Mouse (Mus musculus) kidney, adult 2 months (tissue): ENCODE data around the gene Cnpy1. TPM values are rescaled to one million over a fixed set of nuclear protein-coding genes. Genes with fewer than 3 reads are reported as not detected.

ENCODE experiments used
- DNase-seq: peaks from one replicate; pipeline ENCODE4 v3.0.0; 2021
- H3K27ac ChIP-seq: fragments of 200-500 bp; 2 replicates; pipeline ENCODE4 v1.5.1; 2012; ENCODE audit warnings: low read depth, low read length, control low read depth, inconsistent platforms; ENCODE audit not compliant: insufficient read depth
- H3K27me3 ChIP-seq: fragments of 200-500 bp; replicated peaks from 2 replicates; pipeline ENCODE4 v1.6.1; 2012; ENCODE audit warnings: mild to moderate bottlenecking, moderate library complexity, low read length, inconsistent platforms; ENCODE audit not compliant: control insufficient read depth, insufficient read depth
- H3K36me3 ChIP-seq: fragments of 200-500 bp; 2 replicates; pipeline ENCODE4 v1.6.1; 2012; ENCODE audit warnings: mild to moderate bottlenecking, moderate library complexity, low read length, inconsistent platforms; ENCODE audit not compliant: control insufficient read depth, insufficient read depth
- H3K4me1 ChIP-seq: fragments of 200-500 bp; 2 replicates; pipeline ENCODE4 v1.6.1; 2011; ENCODE audit warnings: low read length; ENCODE audit not compliant: control insufficient read depth, insufficient read depth
- H3K4me3 ChIP-seq: fragments of 200-500 bp; 2 replicates; pipeline ENCODE4 v1.5.1; 2011; ENCODE audit warnings: mild to moderate bottlenecking, low read depth, low read length, control low read depth; ENCODE audit not compliant: insufficient read depth
- CTCF ChIP-seq: fragments of 200-500 bp; conservative IDR thresholded peaks from 2 replicates; pipeline ENCODE4 v1.5.1; 2011; ENCODE audit warnings: low read depth, mild to moderate bottlenecking, control low read depth, low read length, moderate library complexity, mixed read lengths; ENCODE audit not compliant: insufficient read depth, insufficient read length
- POLR2A ChIP-seq: fragments of 200-500 bp; IDR thresholded peaks from one replicate; pipeline ENCODE4 v1.6.1; 2011; ENCODE audit warnings: low read depth, low read length, control low read depth
- WGBS: fragments of 180-500 bp; shearing (Covaris S2); methylation state at CpG from one replicate; pipeline ENCODE4 v1.1.7; 2018; 5-methylcytosine and 5-hydroxymethylcytosine counted together
- polyA plus RNA-seq: library from polyadenylated mRNA; depleted of rRNA; stranded (reverse); fragments of >200 nt; gene quantifications from 2 replicates; pipeline ENCODE4 v1.2.3, GENCODE M21; 2012; rRNA removed

Gene Cnpy1
- polyA plus RNA-seq, 1 experiment = 0.11 TPM

DNA sequence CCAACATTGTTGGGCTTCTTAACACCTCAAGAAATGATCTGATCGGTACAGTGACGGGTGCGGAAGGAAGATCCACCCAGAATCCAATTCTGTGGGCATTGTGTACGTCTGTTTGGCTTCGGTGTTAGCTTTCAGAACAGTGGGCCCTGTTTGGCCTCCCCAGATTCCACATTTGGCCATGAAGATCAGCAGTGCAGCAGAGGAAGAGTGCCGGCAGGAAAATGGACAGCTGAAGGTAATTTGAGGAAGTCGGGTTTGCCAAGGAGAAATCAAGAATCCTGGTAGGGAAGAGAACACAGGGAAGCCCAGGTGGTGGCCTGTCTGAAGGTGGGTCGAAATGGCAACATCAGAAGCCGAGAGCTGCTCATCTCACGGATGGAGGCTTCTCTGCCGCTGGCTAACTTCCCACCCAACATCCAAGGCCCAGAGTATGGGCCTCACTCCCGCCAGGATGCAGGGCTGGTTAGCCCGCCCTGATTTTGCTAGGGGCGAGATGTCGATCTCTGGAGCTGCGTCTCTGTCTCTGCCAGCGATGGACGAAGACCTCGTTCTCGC lies 84.1 kb downstream of the Cnpy1 start:
- TF ChIP-seq POLR2A = no peak
- TF ChIP-seq CTCF = no peak
- no peak for DNase-seq
- WGBS = 12% methylated on average over 20 of the region's 20 CpGs
- H3K4me1 ChIP-seq = no peaks in the 10 kb centered on the region
- peaks cover 14% of the 10 kb centered on the region for H3K27me3 ChIP-seq
- H3K27ac ChIP-seq = no peak overlapping the region
- H3K4me3 ChIP-seq = no peak overlapping the region
- H3K36me3 ChIP-seq = no peaks in the 10 kb centered on the region

- H3K4me3 ChIP-seq = no peak overlapping the region
- H3K36me3 ChIP-seq = no peaks in the 10 kb centered on the region
- peaks cover 8% of the 10 kb centered on the region for H3K27me3 ChIP-seq
- H3K27ac ChIP-seq = no peak overlapping the region
- 24% methylated on average over 8 of the region's 8 CpGs for WGBS
- TF ChIP-seq CTCF (no peak), POLR2A (no peak)
- H3K4me1 ChIP-seq = no peaks in the 10 kb centered on the region
- DNase-seq = no peak
Observed at GRCm38 (mm10) chr5:28159891-28160470, 85.6 kb downstream of the Cnpy1 start.

DNA sequence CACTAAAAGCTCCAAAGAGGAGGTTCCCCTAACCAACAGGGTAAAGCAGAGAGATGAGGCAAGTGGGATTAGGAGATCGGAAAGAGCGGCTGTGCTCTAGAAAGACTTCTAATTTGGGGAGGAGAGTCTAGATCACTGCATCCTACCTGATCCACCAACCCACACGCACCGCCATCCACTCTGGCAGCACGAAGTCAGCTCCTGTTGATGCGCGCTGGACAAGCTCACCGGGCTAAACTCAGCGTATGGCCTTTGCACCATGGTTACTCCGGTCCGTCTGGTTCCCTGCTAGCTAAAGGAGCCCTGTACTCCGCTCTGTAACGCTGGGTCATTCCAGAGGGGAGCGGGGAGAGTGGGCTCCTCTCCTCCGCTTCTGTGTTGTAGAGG lies 86.5 kb downstream of the Cnpy1 start:
- TF ChIP-seq CTCF (no peak), POLR2A (no peak)
- no peaks in the 10 kb centered on the region for H3K36me3 ChIP-seq
- peaks cover 8% of the 10 kb centered on the region for H3K27me3 ChIP-seq
- H3K4me3 ChIP-seq = no peak overlapping the region
- peak; percentile 23 for DNase-seq
- H3K4me1 ChIP-seq = no peaks in the 10 kb centered on the region
- WGBS = 5% methylated on average over 15 of the region's 15 CpGs
- H3K27ac ChIP-seq = no peak overlapping the region

GRCm38 (mm10) chr5:28158308-28159071 lies 87.1 kb downstream of the Cnpy1 start:
- TF ChIP-seq CTCF (no peak), POLR2A (no peak)
- H3K4me3 ChIP-seq = no peak overlapping the region
- DNase-seq = no peak
- 3% methylated on average over 31 of the region's 31 CpGs for WGBS
- H3K36me3 ChIP-seq = no peaks in the 10 kb centered on the region
- no peak overlapping the region for H3K27ac ChIP-seq
- peaks cover 8% of the 10 kb centered on the region for H3K27me3 ChIP-seq
- H3K4me1 ChIP-seq = no peaks in the 10 kb centered on the region

- TF ChIP-seq POLR2A = no peak
- no peak for TF ChIP-seq CTCF
- 3% methylated on average over 17 of the region's 17 CpGs for WGBS
- Histone ChIP-seq H3K27ac (no peak overlapping the region), H3K27me3 (peaks cover 8% of the 10 kb centered on the region), H3K36me3 (no peaks in the 10 kb centered on the region), H3K4me3 (no peak overlapping the region), H3K4me1 (no peaks in the 10 kb centered on the region)
- DNase-seq = no peak
Observed at GRCm38 (mm10) chr5:28157781-28158180, 87.8 kb downstream of the Cnpy1 start.

DNA sequence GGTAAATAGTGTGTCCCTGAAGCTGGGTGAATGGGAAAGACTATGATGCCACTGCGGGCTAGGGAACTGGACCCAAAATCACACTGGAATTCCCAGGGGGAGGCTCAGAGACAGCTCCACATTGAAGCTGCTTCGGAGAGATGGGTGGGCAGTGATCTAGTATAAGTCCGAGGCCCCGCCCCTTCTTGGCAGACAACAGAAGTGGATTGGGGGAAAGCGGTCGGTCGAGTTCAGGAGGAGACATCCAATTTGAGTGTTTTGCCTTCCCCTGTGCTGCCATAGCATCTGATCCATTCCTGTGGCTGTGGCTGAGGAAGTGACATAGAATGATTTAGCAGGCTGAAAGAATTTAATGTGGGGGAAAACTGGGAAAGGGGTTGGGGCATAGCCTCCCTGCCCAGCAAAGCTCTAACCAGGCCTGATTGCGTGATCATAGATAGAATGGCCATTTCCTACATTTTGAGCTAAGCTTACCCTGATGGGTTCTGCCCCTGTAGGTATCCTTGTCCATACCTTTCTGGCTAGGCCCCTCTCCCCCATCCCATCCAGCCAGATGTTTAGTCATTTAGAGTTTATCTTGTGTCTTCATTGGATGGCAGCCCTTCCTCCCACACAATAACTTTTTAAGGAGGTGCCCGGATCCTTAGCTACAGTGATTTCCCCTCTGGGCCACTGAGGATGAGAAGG lies 88.4 kb downstream of the Cnpy1 start:
- TF ChIP-seq POLR2A (no peak), CTCF (no peak)
- Histone ChIP-seq H3K4me3 (no peak overlapping the region), H3K27ac (no peak overlapping the region), H3K36me3 (no peaks in the 10 kb centered on the region), H3K27me3 (peaks cover 8% of the 10 kb centered on the region), H3K4me1 (no peaks in the 10 kb centered on the region)
- no peak for DNase-seq
- WGBS = 15% methylated on average over 9 of the region's 9 CpGs

Other genes with a start within 250 kb of the Cnpy1 start
- gene Insig1, start 174.4 kb downstream of the Cnpy1 start, polyA plus RNA-seq = 52.0 and 55.3 TPM in 2 replicates
- gene En2, start 80.1 kb downstream of the Cnpy1 start, polyA plus RNA-seq = 0.09 and 0.15 TPM in 2 replicates
- gene Rbm33, start 71.3 kb upstream of the Cnpy1 start, polyA plus RNA-seq = 18.4 and 19.0 TPM in 2 replicates
- 0.69 and 1.1 TPM in 2 replicates for gene Shh, start 221.4 kb upstream of the Cnpy1 start, polyA plus RNA-seq